Mouse (Mus musculus) cerebellum, adult 2 months (tissue): ENCODE data around the gene Bloc1s4. TPM values are rescaled to one million over a fixed set of nuclear protein-coding genes. Genes with fewer than 3 reads are reported as not detected.
"Not testable (repeated sequence)": the region's sequence is repeated elsewhere in the genome, so short reads cannot be mapped to it uniquely, and the experiment has no call there.

Experiments
- DNase-seq, 2 experiments: peaks; one replicate each; pipeline ENCODE4 v3.0.0; 2021
- H3K27ac ChIP-seq: fragments of 200-500 bp; 2 replicates; pipeline ENCODE4 v1.5.1; 2012; ENCODE audit warnings: low read length, control low read depth, inconsistent platforms; ENCODE audit not compliant: insufficient read depth
- H3K27me3 ChIP-seq: fragments of 200-500 bp; 2 replicates; pipeline ENCODE4 v1.6.1; 2012; ENCODE audit warnings: inconsistent platforms, mild to moderate bottlenecking, low read length, moderate library complexity; ENCODE audit not compliant: control insufficient read depth, insufficient read depth
- H3K4me1 ChIP-seq: fragments of 200-500 bp; 2 replicates; pipeline ENCODE4 v1.6.1; 2011; ENCODE audit warnings: low read length; ENCODE audit not compliant: control insufficient read depth, insufficient read depth
- H3K4me3 ChIP-seq: fragments of 200-500 bp; replicated peaks from 2 replicates; pipeline ENCODE3; 2011; ENCODE audit warnings: mild to moderate bottlenecking, low read depth, low read length, control low read depth; ENCODE audit not compliant: insufficient read depth
- CTCF ChIP-seq: fragments of 200-500 bp; IDR thresholded peaks from 2 replicates; pipeline ENCODE4 v1.5.1; 2011; ENCODE audit warnings: low read depth, mild to moderate bottlenecking, control low read depth, low read length, moderate library complexity, borderline replicate concordance; ENCODE audit not compliant: insufficient read depth
- POLR2A ChIP-seq: fragments of 200-500 bp; IDR thresholded peaks from 2 replicates; pipeline ENCODE4 v1.6.1; 2011; ENCODE audit warnings: low read length, control low read depth, borderline replicate concordance; ENCODE audit not compliant: insufficient read depth
- WGBS: fragments of 180-500 bp; shearing (Covaris S2); methylation state at CpG from one replicate; pipeline ENCODE4 v1.1.7; 2018; 5-methylcytosine and 5-hydroxymethylcytosine counted together
- polyA plus RNA-seq: library from polyadenylated mRNA; depleted of rRNA; stranded (reverse); fragments of >200 nt; gene quantifications from 2 replicates; pipeline ENCODE4 v1.2.3, GENCODE M21; 2012; rRNA removed

The Bloc1s4 gene
- polyA plus RNA-seq: 27.0 and 27.7 TPM in 2 replicates

GRCm38 (mm10) chr5:36748536-36749061 is at the start of gene Bloc1s4:
Bloc1s4 (minus strand) TSS chr5:36748650.
- 3% methylated on average over 31 of the region's 31 CpGs for WGBS

GRCm38 (mm10) chr5:36797291-36797690 is 48.8 kb upstream of the Bloc1s4 start:
- DNase-seq: peak in 1 of 2 experiments; percentile 23
- Histone ChIP-seq H3K27me3 (no peaks in the 10 kb centered on the region; the same call in 1 of the 2 replicates), H3K4me1 (peaks cover 15% of the 10 kb centered on the region), H3K4me3 (peak overlapping the region; percentile 96), H3K27ac (no peak overlapping the region)
- WGBS: 69% methylated on average over 8 of the region's 8 CpGs
- TF ChIP-seq POLR2A (no peak), CTCF (no peak)

More at GRCm38 (mm10) chr5:36748536-36749061, at the start of gene Bloc1s4:
- H3K27ac ChIP-seq: no peak within 1 kb of the TSS
- peak within 1 kb of the TSS; percentile 77 for H3K4me3 ChIP-seq
- DNase-seq: peak; percentile 92 to 94
- H3K4me1 ChIP-seq: no peaks in the 10 kb centered on the region; the same call in 1 of the 2 replicates
- TF ChIP-seq CTCF (no peak), POLR2A (peak; percentile 75; the same call in 1 of the 2 replicates)
- H3K27me3 ChIP-seq: no peaks in the 10 kb centered on the region

GRCm38 (mm10) chr5:36796296-36797014 is 48.0 kb upstream of the Bloc1s4 start, which contains the start of gene Mrfap1:
Mrfap1 (minus strand) TSS chr5:36796772.
- peak; percentile 94 to 97 for DNase-seq
- under 1% methylated on average over 90 of the region's 90 CpGs for WGBS
- peak within 1 kb of the TSS; percentile 96 for H3K4me3 ChIP-seq
- peaks cover 15% of the 10 kb centered on the region for H3K4me1 ChIP-seq
- TF ChIP-seq POLR2A: peak; percentile 84
- not testable (repeated sequence) for H3K27me3 ChIP-seq
- peak within 1 kb of the TSS; percentile 82 for H3K27ac ChIP-seq

- peak overlapping the region; percentile 82 for H3K27ac ChIP-seq
- not testable (repeated sequence) for H3K27me3 ChIP-seq
- DNase-seq: peak; percentile 80
- peaks cover 15% of the 10 kb centered on the region for H3K4me1 ChIP-seq
- H3K4me3 ChIP-seq: peak overlapping the region; percentile 96
- WGBS: 3% methylated on average over 37 of the region's 37 CpGs
Measured at GRCm38 (mm10) chr5:36795647-36796295, 47.3 kb upstream of the Bloc1s4 start.

GRCm38 (mm10) chr5:36791861-36792260 is 43.4 kb upstream of the Bloc1s4 start:
- Histone ChIP-seq H3K27ac (no peak overlapping the region), H3K4me3 (no peak overlapping the region), H3K27me3 (no peaks in the 10 kb centered on the region), H3K4me1 (peaks cover 15% of the 10 kb centered on the region)
- 80% methylated on average over 9 of the region's 9 CpGs for WGBS
- TF ChIP-seq POLR2A: no peak
- TF ChIP-seq CTCF: no peak
- no peak for DNase-seq

GRCm38 (mm10) chr5:36786052-36786451 is 37.6 kb upstream of the Bloc1s4 start:
- H3K4me1 ChIP-seq: no peaks in the 10 kb centered on the region
- DNase-seq: no peak
- WGBS: 93% methylated on average over 5 of the region's 5 CpGs
- TF ChIP-seq POLR2A (no peak), CTCF (no peak)
- H3K27me3 ChIP-seq: no peaks in the 10 kb centered on the region
- H3K27ac ChIP-seq: no peak overlapping the region
- no peak overlapping the region for H3K4me3 ChIP-seq

GRCm38 (mm10) chr5:36779512-36779911 is 31.1 kb upstream of the Bloc1s4 start:
- H3K27me3 ChIP-seq: no peaks in the 10 kb centered on the region
- H3K4me1 ChIP-seq: no peaks in the 10 kb centered on the region
- TF ChIP-seq CTCF: no peak
- no peak for TF ChIP-seq POLR2A
- no peak for DNase-seq
- no peak overlapping the region for H3K4me3 ChIP-seq
- 80% methylated on average over 2 of the region's 2 CpGs for WGBS
- no peak overlapping the region for H3K27ac ChIP-seq

- Histone ChIP-seq H3K27ac (no peak overlapping the region), H3K4me1 (no peaks in the 10 kb centered on the region), H3K27me3 (no peaks in the 10 kb centered on the region), H3K4me3 (no peak overlapping the region)
- TF ChIP-seq POLR2A: no peak
- TF ChIP-seq CTCF: no peak
- 82% methylated on average over 1 of the region's 2 CpGs for WGBS
- no peak for DNase-seq
Measured at GRCm38 (mm10) chr5:36778901-36779300, 30.5 kb upstream of the Bloc1s4 start.
